Mouse (Mus musculus) embryo, embryonic 11.5 days (tissue): ENCODE measurements around the gene Ptafr.

Source experiments
- DNase-seq: peaks from one replicate; pipeline ENCODE4 v3.0.0-alpha.2; 2012; ENCODE audit warnings: low read depth, low spot score

The Ptafr gene

DNA sequence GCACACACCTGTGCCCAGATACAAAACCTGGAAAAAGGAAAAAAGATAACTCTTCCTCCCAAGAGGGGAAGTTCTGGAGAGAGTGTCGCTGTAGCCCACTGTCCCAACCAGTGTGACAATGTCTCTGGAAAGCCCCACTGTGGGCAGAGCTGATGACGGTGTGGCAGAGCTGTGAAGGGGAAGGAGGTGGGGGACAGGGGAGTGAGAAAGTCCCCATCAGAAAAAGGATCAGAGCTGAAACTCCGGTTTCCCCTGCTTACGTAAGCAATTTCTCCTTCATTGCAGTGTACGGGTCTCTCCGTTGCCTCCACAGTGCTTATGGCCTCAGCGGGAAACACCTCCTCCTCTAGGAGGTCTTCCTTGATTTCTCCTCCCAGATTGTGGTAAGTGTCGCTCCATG is 47.5 kb downstream of the Ptafr start:
- DNase-seq: no peak

DNA sequence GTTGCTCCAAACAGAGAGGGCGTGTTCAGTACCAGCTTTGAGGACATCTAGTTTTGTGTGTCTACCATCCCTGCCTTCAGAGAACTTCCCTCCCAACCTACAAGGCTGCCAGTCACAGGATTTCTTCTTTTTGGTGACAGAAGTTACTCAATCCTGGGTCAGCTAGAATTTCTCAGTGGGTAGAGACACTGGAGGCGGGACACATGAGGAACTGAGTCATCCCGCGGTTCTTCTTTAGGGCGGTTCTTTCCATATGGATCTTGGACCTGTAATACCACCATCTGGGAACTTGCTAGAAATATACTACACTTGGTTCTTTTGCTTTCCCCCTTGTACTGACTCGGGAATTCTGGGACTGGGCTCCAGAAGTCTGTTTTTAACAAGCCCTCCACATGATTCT is 54.0 kb downstream of the Ptafr start:
- DNase-seq: no peak

DNA sequence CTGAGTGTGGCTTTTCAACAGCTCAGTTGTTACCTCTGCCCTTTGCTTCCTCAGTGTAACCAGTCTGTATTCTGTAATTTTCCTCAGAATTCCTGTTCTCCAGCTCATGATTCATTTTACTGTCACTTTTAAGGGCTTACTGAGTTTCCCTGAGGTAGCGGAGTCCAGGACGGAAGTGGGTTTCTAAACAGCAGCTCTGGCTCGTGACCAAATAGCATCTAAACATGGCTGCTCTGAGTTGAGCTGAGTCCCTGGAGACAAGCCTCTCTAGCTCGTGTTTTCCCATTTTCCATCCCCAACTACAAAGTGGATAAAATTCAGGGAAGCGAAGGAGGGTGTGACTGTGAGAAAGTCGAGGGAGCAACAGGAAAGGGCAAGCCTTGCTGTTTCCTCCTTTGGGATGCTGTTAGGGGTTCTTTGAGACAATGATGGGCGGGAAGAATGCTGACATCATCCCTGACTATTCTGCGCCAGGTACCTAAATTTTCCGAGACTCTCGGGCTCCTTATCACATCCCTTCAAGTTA is 55.0 kb downstream of the Ptafr start:
- DNase-seq: no peak

DNA sequence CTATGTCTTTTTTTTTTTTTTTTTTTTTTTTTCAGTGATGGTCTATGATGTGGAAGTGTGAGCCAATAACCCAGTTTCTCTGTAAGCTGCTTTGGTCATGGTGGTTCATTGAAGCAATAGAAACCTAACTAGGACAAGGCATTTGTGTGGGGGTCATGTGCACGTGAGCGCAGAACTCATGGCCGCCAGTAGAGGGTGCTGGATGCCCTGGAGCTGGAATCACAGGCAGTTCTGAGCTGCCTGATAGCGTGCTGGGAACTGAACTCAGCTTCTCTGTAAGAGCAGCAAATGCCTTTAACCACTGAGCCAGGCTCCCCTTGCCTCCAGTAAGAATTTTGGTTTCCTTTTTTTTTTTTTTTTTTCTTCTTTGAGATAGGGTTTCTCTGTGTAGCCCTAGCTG is 56.3 kb downstream of the Ptafr start:
- DNase-seq: no peak

DNA sequence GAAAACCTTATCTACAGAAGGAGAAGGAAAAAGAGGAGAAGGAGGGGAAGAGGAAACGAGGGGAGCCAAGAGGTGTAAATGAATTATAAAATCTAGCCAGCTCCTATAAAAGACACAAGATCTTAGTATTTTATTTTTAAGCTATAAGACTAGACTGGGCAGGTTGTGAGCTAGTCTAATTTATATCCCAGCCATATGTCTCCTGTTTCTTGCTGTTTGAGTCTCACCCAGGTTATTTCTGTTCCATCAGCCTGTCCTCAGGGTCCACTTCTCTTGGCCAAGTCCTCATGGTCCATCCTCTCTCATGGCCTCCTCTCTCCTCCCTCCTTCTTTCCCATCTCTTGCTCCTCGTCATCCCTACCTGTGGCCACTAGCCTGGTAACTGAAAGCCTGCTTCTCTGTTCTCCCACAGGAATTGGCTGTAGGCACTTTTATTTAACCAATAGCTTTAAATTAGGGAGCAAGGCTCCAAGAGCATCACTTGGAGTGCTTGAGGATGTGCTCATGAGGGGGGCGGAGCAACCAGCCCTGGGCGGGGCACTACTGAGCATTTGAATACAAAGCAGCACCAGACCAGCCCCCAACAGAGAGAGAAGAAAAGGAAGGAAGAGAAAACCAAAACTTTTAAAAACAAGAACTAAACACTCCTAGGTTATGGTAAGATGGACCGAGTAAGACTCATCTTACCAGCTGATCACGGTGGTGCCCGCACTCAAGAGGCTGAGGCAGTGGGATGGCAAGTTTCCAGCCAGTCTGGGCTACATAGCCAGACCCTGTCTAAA is 57.6 kb downstream of the Ptafr start:
- DNase-seq: no peak

DNA sequence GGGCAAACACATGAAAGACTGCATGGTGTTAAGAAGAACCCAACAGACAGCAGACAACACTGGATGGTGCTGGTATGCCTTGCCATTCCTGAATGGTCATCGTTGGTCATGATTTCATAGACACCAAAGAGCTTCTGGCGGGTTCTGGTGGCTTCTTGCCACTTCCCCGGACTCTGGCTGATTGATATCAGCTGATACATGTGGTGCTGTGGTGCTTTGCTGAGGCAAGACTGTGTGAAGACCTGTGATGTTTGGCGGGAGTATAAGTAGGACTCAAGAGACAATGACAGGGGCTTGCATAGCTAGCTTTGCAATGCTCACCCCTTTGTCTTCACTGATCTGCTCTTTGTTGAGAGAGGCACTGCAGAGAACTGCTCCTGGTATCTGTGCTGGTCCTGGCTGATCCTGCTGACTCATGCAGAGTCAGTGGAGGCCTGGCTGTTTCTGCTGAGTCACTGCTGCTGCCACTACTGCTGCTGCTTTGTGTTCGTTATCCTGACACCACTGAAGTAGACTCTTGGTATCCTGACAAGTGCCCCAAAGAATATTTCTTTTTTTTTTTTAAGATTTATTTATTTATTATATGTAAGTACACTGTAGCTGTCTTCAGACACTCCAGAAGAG is 60.3 kb downstream of the Ptafr start:
- peak; percentile 5 for DNase-seq

DNA sequence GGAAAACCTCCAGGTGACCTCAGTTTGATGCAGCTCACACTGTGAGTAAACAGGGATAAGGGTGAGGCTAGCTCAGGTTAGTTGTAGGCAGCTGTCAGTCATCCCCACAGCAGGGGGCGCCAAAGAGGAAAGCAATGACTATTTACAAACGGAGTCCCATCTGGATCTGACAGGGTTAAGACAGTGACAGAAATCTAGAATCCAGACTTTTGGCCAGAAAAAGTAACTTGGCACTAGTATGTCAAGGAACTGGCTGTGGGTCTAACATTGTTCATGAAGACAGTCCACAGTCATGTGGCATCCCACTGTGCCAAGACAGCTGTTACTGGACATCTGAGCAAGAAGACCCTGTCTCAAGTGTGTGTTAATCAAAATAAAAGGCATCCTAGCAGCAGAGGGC is 65.0 kb downstream of the Ptafr start:
- peak; percentile 16 for DNase-seq
